Mouse (Mus musculus): ENCODE results near the gene Gaa. TPM values are rescaled to one million over a fixed set of nuclear protein-coding genes. Genes with fewer than 3 reads are reported as not detected.
"Not testable (repeated sequence)": the region's sequence is repeated elsewhere in the genome, so short reads cannot be mapped to it uniquely, and the experiment has no call there.

Gaa gene
- polyA plus RNA-seq, 1 experiment from 2014 or later, result 62.3 TPM

DNA sequence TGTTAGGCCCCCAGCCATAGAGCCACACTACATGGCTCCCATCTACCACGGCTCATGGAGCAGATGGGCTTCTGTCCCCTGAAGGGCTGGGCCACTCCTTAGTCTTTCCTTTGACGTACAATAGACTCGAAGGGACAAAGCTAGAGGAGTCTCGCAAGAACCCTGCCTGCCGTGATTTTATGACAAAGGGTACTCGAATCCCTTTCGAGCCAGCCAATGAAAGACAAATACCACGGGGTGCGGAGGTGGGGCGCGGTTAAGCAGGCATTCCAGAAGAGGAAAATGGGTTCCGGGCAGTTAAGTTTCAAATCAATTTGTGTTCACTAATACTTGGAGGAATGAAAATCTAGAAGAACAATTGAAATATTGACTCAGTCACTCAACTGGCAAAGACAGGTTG, 28.2 kb upstream of the Gaa start:
- no peak overlapping the region for H3K4me2 ChIP-seq (ENCODE audit: low read length)
- peaks cover 11% of the 10 kb centered on the region; the same call in 1 of the 2 replicates for H3K4me1 ChIP-seq (replicated peaks; ENCODE audit: control insufficient read depth, insufficient read depth, low read length)
- H3K27ac ChIP-seq (ENCODE audit: low read depth), result no peak overlapping the region
- no peaks in the 10 kb centered on the region for H3K9me3 ChIP-seq (ENCODE audit: control insufficient read depth, low read length)
- ATAC-seq (replicated peaks; ENCODE audit: low FRiP score, low TSS enrichment, low read depth) (no peak), DNase-seq (ENCODE audit: low spot score) (no peak)
- no peak overlapping the region for H3K9ac ChIP-seq (ENCODE audit: low read length)
- H3K36me3 ChIP-seq (ENCODE audit: control insufficient read depth, insufficient read depth, low read length), result no peaks in the 10 kb centered on the region
- no peak overlapping the region for H3K4me3 ChIP-seq (ENCODE audit: low read depth, low read length)
- H3K27me3 ChIP-seq (replicated peaks; ENCODE audit: control insufficient read depth, insufficient read depth, low read length), result no peaks in the 10 kb centered on the region
- WGBS, result 90% methylated on average over 12 of the region's 12 CpGs

DNA sequence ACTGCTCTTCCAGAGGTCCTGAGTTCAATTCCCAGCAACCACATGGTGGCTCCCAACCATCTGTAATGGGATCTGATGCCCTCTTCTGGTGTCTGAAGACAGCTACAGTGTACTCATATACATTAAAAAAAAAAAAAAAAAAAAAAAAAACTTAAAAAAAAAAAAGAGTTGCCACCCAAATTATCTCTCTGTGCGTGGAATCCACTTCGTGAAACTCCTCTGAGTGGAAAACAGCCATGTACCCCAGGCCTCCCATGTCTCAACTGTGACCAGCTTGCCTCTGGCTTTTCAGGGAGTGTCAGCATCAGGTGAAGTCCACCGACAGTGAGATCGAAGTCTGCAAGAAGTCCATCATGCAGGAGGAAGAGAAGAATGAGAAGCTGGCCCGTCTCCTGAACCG, 22.1 kb upstream of the Gaa start:
- not testable (repeated sequence) for DNase-seq (ENCODE audit: low spot score); H3K9ac ChIP-seq (ENCODE audit: low read length); H3K4me3 ChIP-seq (ENCODE audit: low read depth, low read length); H3K27me3 ChIP-seq (replicated peaks; ENCODE audit: control insufficient read depth, insufficient read depth, low read length); ATAC-seq (replicated peaks; ENCODE audit: low FRiP score, low TSS enrichment, low read depth); H3K4me1 ChIP-seq (replicated peaks; ENCODE audit: control insufficient read depth, insufficient read depth, low read length); H3K4me2 ChIP-seq (ENCODE audit: low read length); H3K36me3 ChIP-seq (ENCODE audit: control insufficient read depth, insufficient read depth, low read length); H3K9me3 ChIP-seq (ENCODE audit: control insufficient read depth, low read length); H3K27ac ChIP-seq (ENCODE audit: low read depth)
- 86% methylated on average over 6 of the region's 6 CpGs for WGBS

DNA sequence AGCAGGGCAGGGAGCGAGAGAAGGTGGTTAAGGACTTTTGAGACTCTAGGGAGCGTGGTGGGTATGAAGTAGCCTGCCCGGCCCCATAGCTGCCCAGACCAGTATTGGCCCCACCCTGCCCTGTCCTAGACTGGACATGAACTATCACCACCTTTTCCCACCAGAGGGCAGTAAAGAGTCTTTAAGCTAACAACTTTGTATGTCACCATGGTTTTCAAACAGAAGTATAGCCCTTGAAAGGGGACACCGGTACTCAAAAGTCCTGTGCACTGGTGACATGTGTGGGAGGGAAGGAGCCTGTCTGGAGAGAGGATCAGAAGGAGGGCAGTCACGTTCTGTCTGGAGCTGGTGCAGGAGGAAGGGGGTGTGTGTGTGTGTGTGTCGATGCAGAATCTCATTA, 18.7 kb upstream of the Gaa start:
- peak; percentile 45; the same call in 1 of the 2 replicates for ATAC-seq (replicated peaks; ENCODE audit: low FRiP score, low TSS enrichment, low read depth)
- Histone ChIP-seq H3K27ac (ENCODE audit: low read depth) (no peak overlapping the region), H3K4me3 (ENCODE audit: low read depth, low read length) (no peak overlapping the region), H3K36me3 (ENCODE audit: control insufficient read depth, insufficient read depth, low read length) (no peaks in the 10 kb centered on the region), H3K9ac (ENCODE audit: low read length) (no peak overlapping the region), H3K9me3 (ENCODE audit: control insufficient read depth, low read length) (no peaks in the 10 kb centered on the region), H3K4me1 (replicated peaks; ENCODE audit: control insufficient read depth, insufficient read depth, low read length) (peaks cover 6% of the 10 kb centered on the region; the same call in 1 of the 2 replicates), H3K27me3 (replicated peaks; ENCODE audit: control insufficient read depth, insufficient read depth, low read length) (no peaks in the 10 kb centered on the region), H3K4me2 (ENCODE audit: low read length) (no peak overlapping the region)
- 28% methylated on average over 6 of the region's 6 CpGs for WGBS
- peak; percentile 64 for DNase-seq (ENCODE audit: low spot score)

DNA sequence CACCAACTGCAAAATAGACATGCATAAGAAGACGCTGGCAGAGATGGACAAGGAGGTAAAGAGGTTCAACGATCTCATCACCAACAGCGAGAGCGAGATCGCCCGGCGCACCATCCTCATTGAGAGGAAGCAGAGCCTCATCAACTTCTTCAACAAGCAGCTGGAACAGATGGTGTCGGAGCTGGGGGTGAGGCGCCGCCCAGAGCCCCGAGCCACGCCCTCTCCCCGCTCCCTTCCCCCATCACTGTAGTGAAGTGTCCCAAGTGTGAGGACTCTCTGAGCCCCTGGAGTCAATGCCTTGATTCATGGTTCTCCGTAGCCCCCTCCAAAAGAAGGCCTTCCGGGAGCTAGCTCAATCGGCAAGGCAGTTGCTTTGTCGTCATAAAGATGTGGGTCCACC, 16.7 kb upstream of the Gaa start:
- no peak overlapping the region for H3K27ac ChIP-seq (ENCODE audit: low read depth)
- H3K9me3 ChIP-seq (ENCODE audit: control insufficient read depth, low read length), result no peaks in the 10 kb centered on the region
- H3K4me2 ChIP-seq (ENCODE audit: low read length), result no peak overlapping the region
- 37% methylated on average over 17 of the region's 17 CpGs for WGBS
- H3K27me3 ChIP-seq (replicated peaks; ENCODE audit: control insufficient read depth, insufficient read depth, low read length), result no peaks in the 10 kb centered on the region
- peaks cover 6% of the 10 kb centered on the region; the same call in 1 of the 2 replicates for H3K4me1 ChIP-seq (replicated peaks; ENCODE audit: control insufficient read depth, insufficient read depth, low read length)
- no peak overlapping the region for H3K4me3 ChIP-seq (ENCODE audit: low read depth, low read length)
- no peak overlapping the region for H3K9ac ChIP-seq (ENCODE audit: low read length)
- H3K36me3 ChIP-seq (ENCODE audit: control insufficient read depth, insufficient read depth, low read length), result no peaks in the 10 kb centered on the region
- ATAC-seq (replicated peaks; ENCODE audit: low FRiP score, low TSS enrichment, low read depth) (no peak), DNase-seq (ENCODE audit: low spot score) (no peak)

DNA sequence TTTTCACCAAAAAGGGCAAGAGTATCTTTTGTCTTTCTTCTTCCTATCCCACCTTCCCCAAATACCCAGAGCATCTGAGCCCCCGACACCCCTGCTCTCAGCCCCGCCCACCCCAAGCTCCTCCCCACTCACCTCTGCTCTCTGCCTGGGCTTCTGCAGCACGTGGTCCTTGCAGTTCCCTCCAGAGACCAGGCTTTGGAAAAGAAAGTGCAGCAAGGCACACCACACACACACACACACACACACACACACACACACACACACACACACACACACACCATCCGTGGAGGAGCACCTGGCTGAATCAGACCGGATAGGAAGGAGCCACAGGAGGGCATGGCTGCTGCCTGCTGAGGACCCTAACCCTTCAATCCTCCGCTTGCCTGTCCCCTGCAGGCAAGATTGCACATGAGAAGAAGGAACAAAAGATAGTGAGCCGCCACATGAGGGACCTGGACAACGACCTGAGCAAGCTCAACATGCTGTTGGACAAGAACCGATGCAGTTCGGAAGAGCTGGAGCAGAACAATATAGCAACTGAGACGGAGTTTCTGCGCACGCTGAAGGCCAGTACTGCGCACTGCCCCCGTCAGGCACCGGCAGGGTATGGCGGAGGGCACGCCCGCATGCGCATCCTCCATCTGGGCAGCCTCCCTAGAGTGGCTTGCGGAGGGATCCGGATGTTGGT, 14.7 kb upstream of the Gaa start:
- Histone ChIP-seq H3K4me2 (ENCODE audit: low read length) (peak overlapping the region; percentile 25; the same call in 1 of the 2 replicates), H3K27ac (ENCODE audit: low read depth) (no peak overlapping the region), H3K4me3 (ENCODE audit: low read depth, low read length) (no peak overlapping the region), H3K4me1 (replicated peaks; ENCODE audit: control insufficient read depth, insufficient read depth, low read length) (peaks cover 6% of the 10 kb centered on the region; the same call in 1 of the 2 replicates), H3K9me3 (ENCODE audit: control insufficient read depth, low read length) (no peaks in the 10 kb centered on the region), H3K27me3 (replicated peaks; ENCODE audit: control insufficient read depth, insufficient read depth, low read length) (no peaks in the 10 kb centered on the region), H3K9ac (ENCODE audit: low read length) (no peak overlapping the region), H3K36me3 (ENCODE audit: control insufficient read depth, insufficient read depth, low read length) (no peaks in the 10 kb centered on the region)
- 9% methylated on average over 22 of the region's 22 CpGs for WGBS
- DNase-seq (ENCODE audit: low spot score) (peak; percentile 78), ATAC-seq (replicated peaks; ENCODE audit: low FRiP score, low TSS enrichment, low read depth) (peak; percentile 77)

DNA sequence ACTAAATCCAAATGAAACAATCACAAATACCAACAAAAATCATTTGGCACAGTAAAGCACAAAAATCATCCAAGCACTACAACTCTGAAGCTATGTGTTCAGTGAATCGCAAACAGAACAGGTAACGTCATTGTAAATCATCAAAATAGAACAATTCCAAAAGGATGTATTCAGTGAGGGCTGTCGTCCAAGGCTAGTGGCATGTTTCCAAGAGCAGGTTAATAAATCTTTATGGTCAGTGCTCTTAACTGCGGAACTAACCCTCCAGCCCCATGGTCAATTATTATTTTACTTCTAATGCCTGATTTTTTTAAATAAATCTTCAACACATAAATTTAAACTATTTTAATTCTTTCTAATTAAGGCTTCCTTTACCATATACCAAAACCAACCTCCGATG, 11.1 kb upstream of the Gaa start:
- DNase-seq (ENCODE audit: low spot score); H3K27me3 ChIP-seq (replicated peaks; ENCODE audit: control insufficient read depth, insufficient read depth, low read length); H3K9ac ChIP-seq (ENCODE audit: low read length); H3K36me3 ChIP-seq (ENCODE audit: control insufficient read depth, insufficient read depth, low read length); H3K27ac ChIP-seq (ENCODE audit: low read depth); ATAC-seq (replicated peaks; ENCODE audit: low FRiP score, low TSS enrichment, low read depth); H3K9me3 ChIP-seq (ENCODE audit: control insufficient read depth, low read length); H3K4me2 ChIP-seq (ENCODE audit: low read length); H3K4me3 ChIP-seq (ENCODE audit: low read depth, low read length); H3K4me1 ChIP-seq (replicated peaks; ENCODE audit: control insufficient read depth, insufficient read depth, low read length): not testable (repeated sequence)
- 75% methylated on average over 5 of the region's 5 CpGs for WGBS

DNA sequence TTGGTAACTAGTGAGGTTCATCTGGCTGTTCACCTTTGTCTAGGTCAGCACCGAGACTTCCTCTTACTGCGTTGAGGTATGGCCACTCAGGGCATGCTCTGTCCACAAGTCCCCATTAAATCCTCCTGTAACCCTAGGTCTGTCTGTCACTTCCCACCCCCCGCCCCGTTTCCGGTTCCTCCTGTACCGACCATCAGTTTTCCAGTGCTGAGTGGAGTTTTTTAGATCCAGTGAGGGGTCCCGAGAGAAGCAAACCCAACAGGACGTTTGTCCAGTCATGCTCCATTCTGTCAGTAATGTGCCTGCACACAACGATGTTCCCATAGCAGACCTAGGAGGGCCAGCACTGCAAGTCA, 9.5 kb upstream of the Gaa start:
- Histone ChIP-seq H3K4me1 (replicated peaks; ENCODE audit: control insufficient read depth, insufficient read depth, low read length) (no peaks in the 10 kb centered on the region), H3K27me3 (replicated peaks; ENCODE audit: control insufficient read depth, insufficient read depth, low read length) (no peaks in the 10 kb centered on the region), H3K9ac (ENCODE audit: low read length) (no peak overlapping the region), H3K4me3 (ENCODE audit: low read depth, low read length) (peak overlapping the region; percentile 29), H3K4me2 (ENCODE audit: low read length) (peak overlapping the region; percentile 36), H3K36me3 (ENCODE audit: control insufficient read depth, insufficient read depth, low read length) (no peaks in the 10 kb centered on the region), H3K27ac (ENCODE audit: low read depth) (peak overlapping the region; percentile 57; the same call in 1 of the 2 replicates), H3K9me3 (ENCODE audit: control insufficient read depth, low read length) (no peaks in the 10 kb centered on the region)
- no peak for DNase-seq (ENCODE audit: low spot score)
- 53% methylated on average over 9 of the region's 9 CpGs for WGBS
- ATAC-seq (replicated peaks; ENCODE audit: low FRiP score, low TSS enrichment, low read depth), result no peak

DNA sequence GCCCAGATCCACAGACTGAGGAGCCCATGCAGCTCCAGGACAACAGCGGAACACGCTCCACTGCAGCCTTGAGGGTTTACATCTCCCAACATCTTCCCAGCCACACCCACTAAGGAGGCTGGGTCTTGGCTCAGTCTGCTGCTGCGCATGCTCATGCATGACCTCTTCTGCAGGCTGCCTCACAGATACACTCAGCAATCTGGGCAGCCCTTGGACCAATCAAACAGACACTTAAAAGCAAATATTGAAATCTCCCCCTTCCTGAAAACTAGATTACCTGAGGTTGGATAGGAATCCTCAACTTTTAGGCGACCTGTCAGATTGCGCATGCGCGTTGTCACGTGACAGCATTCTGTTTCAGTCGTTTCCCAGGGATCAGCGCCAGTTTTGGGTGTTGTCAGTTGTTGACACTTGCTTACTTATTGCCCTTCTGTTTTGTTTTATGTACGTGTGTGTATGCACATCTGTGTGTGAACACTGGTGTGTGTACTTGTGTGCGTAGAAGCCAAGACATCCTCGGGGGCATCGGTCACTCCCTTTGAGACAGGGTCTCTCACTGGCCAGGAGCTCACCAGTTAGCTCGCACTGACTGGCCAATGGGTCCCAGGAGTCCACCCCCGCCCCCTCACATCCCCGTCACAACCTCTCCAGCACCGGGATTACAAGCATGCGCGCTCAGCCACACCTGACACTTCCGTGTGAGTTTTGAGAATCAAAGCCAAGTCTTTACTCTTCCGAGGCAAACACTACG, 8.9 kb upstream of the Gaa start:
- peak; percentile 77 for DNase-seq (ENCODE audit: low spot score)
- Histone ChIP-seq H3K4me2 (ENCODE audit: low read length) (peak overlapping the region; percentile 36), H3K36me3 (ENCODE audit: control insufficient read depth, insufficient read depth, low read length) (no peaks in the 10 kb centered on the region), H3K9me3 (ENCODE audit: control insufficient read depth, low read length) (no peaks in the 10 kb centered on the region), H3K4me3 (ENCODE audit: low read depth, low read length) (peak overlapping the region; percentile 29), H3K27ac (ENCODE audit: low read depth) (peak overlapping the region; percentile 57; the same call in 1 of the 2 replicates), H3K9ac (ENCODE audit: low read length) (peak overlapping the region; percentile 20; the same call in 1 of the 2 replicates), H3K4me1 (replicated peaks; ENCODE audit: control insufficient read depth, insufficient read depth, low read length) (no peaks in the 10 kb centered on the region), H3K27me3 (replicated peaks; ENCODE audit: control insufficient read depth, insufficient read depth, low read length) (no peaks in the 10 kb centered on the region)
- 66% methylated on average over 23 of the region's 23 CpGs for WGBS
- peak; percentile 67 for ATAC-seq (replicated peaks; ENCODE audit: low FRiP score, low TSS enrichment, low read depth)

Data from intestine, embryonic 14.5 days (tissue).